Mouse (Mus musculus) ES-E14 (cell line): ENCODE results near the gene Odf3. TPM values are rescaled to one million over a fixed set of nuclear protein-coding genes. Genes with fewer than 3 reads are reported as not detected.

Source experiments
- DNase-seq: peaks from one replicate; pipeline ENCODE4 v3.0.0-alpha.2; 2013; ENCODE audit warnings: low read depth, low spot score
- H3K27ac ChIP-seq: 2 replicates; pipeline ENCODE4 v1.5.1; 2012; ENCODE audit warnings: low read depth, mild to moderate bottlenecking, low read length, moderate library complexity, mixed read lengths; ENCODE audit not compliant: poor library complexity, insufficient read depth, severe bottlenecking
- H3K36me3 ChIP-seq: 2 replicates; pipeline ENCODE4 v1.6.1; 2012; ENCODE audit warnings: mild to moderate bottlenecking, low read length, moderate library complexity, mixed read lengths; ENCODE audit not compliant: control insufficient read depth, poor library complexity, insufficient read depth, severe bottlenecking
- H3K4me1 ChIP-seq, 2 experiments: fragments of 150-350 bp in 1 of 2; sonication (generic) in 1 of 2; 2 replicates each; pipeline ENCODE4 v1.6.1; 2012; ENCODE audit warnings: low read length in 2 of 2, mild to moderate bottlenecking in 1 of 2, mixed read lengths in 1 of 2; ENCODE audit not compliant: control insufficient read depth in 2 of 2, insufficient read depth in 2 of 2, poor library complexity in 1 of 2
- H3K4me3 ChIP-seq, 2 experiments: fragments of 150-350 bp in 1 of 2; sonication (generic) in 1 of 2; 2 replicates each; pipeline ENCODE4 v1.5.1; 2012; ENCODE audit warnings: low read length in 2 of 2, low read depth in 1 of 2, mild to moderate bottlenecking in 1 of 2, mixed read lengths in 1 of 2; ENCODE audit not compliant: insufficient read depth in 1 of 2, poor library complexity in 1 of 2, severe bottlenecking in 1 of 2
- H3K9ac ChIP-seq: 2 replicates; pipeline ENCODE4 v1.6.1; 2012; ENCODE audit warnings: low read depth, mild to moderate bottlenecking, low read length, mixed read lengths; ENCODE audit not compliant: poor library complexity, insufficient read depth, severe bottlenecking
- H3K9me3 ChIP-seq: fragments of 150-350 bp; sonication (generic); 2 replicates; pipeline ENCODE4 v1.6.1; 2012; ENCODE audit warnings: low read depth, mild to moderate bottlenecking, low read length; ENCODE audit not compliant: control insufficient read depth, insufficient read depth
- CHD2 ChIP-seq: IDR thresholded peaks from 2 replicates; pipeline ENCODE4 v1.6.1; 2014; ENCODE audit warnings: mild to moderate bottlenecking, low read depth, low read length, inconsistent platforms
- HCFC1 ChIP-seq: IDR thresholded peaks from 2 replicates; pipeline ENCODE4 v1.6.1; 2012; ENCODE audit warnings: low read length, inconsistent platforms, borderline replicate concordance; ENCODE audit not compliant: insufficient read depth
- MAFK ChIP-seq: IDR thresholded peaks from 2 replicates; pipeline ENCODE4 v1.6.1; 2014; ENCODE audit warnings: mild to moderate bottlenecking, low read depth, low read length, inconsistent platforms; ENCODE audit not compliant: insufficient read depth
- ZC3H11A ChIP-seq: IDR thresholded peaks from 2 replicates; pipeline ENCODE4 v1.6.1; 2012; ENCODE audit warnings: low read depth, mild to moderate bottlenecking, inconsistent platforms, low read length, borderline replicate concordance
- ZNF384 ChIP-seq: IDR thresholded peaks from 2 replicates; pipeline ENCODE4 v1.6.1; 2012; ENCODE audit warnings: low read depth, low read length, inconsistent platforms
- in situ Hi-C, 2 experiments: fragments of 600-800 bp; cut with MboI; formaldehyde crosslinking; loops; one replicate each; pipeline ENCODE4 v1.15.1; 2025; ENCODE audit warnings: low sequenced_read_pairs in 2 of 2, inconsistent platforms in 1 of 2; ENCODE audit not compliant: unreplicated experiment in 2 of 2
- total RNA-seq: library from RNA; depleted of rRNA; stranded (reverse); fragments of 300-350 nt; gene quantifications from 2 replicates; pipeline ENCODE4 v1.2.3, GENCODE M21; 2012

The Odf3 gene
- total RNA-seq, 1 experiment = not detected

DNA sequence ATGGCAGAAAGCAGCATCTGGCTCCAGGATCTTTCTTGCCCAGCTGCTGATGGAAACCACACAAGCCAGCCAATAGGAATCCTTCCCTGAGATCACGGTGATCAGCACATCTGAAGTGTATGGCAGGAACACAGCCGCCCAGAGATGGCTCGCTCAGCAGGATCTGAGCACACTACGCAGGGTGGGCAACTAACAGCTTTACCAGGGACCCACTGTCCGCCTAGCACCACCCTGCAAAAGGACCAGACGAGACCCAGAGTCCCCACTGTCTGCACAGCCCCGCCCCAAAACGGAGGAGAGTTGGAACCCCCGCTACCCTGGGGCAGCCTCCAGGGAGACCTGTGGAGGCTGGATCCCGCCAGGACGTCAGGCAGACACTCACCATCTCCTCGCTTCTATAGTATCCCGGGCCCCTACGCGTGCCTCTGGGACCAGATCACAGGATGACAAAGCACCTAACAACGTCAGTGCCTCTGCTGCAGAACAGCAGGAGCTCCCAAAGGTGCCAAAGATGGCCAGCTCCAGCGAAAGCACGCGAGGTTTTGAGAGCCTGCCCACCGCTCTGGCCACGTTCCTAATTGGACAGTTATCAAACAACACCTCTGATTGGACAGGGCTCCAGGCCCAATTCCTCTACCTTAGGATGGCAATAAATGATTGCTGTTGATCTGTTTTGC is 25.8 kb upstream of the Odf3 start, which contains the start of gene Zfp941:
Zfp941 (minus strand) TSS at position 526 of the 677 bp plus-strand sequence.
- TF ChIP-seq HCFC1 (0 out of 2 replicates have a peak, but pooled peaks have one; percentile 37), CHD2 (peak; percentile 82), MAFK (no peak), ZC3H11A (no peak), ZNF384 (no peak)

DNA sequence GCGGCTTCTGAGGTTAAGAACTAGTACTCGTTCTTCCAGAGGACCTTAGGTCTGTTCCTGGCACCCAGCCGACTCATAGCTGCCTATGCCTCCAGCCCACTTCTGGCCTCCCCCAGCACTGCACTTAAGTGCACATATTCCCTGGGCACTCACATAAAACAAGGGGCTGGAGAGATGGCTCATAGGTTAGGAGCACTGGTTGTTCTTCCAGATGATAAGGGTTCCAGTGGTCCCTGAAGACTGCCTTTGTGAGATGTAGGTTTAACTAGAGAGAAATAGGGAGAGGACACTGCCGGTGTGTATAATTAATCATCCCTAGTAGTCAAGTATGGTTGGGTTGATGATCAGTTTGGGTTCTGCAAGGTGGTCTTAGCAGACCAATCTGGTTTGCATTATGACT is 24.9 kb upstream of the Odf3 start:
- no peak for DNase-seq
- no peak overlapping the region for H3K27ac ChIP-seq
- no peaks in the 10 kb centered on the region for H3K9me3 ChIP-seq
- H3K4me1 ChIP-seq = 0 out of 4 replicates have a peak, but pooled peaks cover 0 to 2% of the 10 kb centered on the region in 2 experiments
- peaks cover 4% of the 10 kb centered on the region for H3K36me3 ChIP-seq
- H3K9ac ChIP-seq = no peak overlapping the region
- TF ChIP-seq MAFK (no peak), ZNF384 (no peak), HCFC1 (no peak), CHD2 (no peak), ZC3H11A (no peak)
- in situ Hi-C loops = no loop called here
- no peak overlapping the region for H3K4me3 ChIP-seq

More for the DNA sequence above, 25.8 kb upstream of the Odf3 start, which contains the start of gene Zfp941:
- Histone ChIP-seq H3K9ac (peak within 1 kb of the TSS; percentile 86), H3K4me3 (peak within 1 kb of the TSS; percentile 88 to 91), H3K9me3 (no peaks in the 10 kb centered on the region), H3K4me1 (0 out of 4 replicates have a peak, but pooled peaks cover 0 to 2% of the 10 kb centered on the region in 2 experiments), H3K36me3 (peaks cover 4% of the 10 kb centered on the region), H3K27ac (peak within 1 kb of the TSS; percentile 11)
- peak; percentile 73 for DNase-seq
- in situ Hi-C loops = no loop called here

DNA sequence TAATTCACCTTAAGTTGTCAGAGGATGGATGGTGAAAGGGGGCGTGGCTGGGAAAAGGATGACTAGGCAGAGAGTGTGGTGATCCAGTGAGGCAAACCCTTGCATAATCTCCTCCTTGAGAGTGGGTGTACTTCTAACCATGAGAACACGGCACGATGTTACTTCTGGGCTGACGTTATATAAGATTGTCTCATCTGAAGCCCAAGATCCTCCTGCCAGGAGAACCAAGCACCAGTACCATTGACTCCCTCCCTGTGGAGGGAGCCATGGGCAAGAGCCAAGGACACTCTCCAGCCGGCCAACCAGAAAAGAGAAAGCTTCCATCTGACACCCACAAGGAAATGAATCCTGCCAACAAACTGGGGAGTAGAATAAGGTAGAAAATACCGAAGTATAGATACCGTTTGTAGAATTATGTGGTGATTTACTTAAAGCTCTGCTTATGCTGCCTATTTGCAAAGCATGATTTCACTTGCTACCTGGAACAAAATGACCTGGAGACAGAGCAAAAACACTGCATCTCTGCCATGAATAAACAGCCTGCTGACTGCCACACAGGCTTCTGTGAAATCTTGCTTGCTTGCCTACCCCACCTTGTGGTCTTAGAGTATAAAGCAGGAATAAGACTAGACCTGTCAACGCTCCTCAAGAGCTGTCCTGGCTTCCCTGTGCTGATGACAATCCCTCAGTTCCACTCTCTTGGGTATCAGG is 19.3 kb upstream of the Odf3 start:
- peaks cover 0 to 3% of the 10 kb centered on the region in 2 experiments; a peak in 1 of 4 replicates for H3K4me1 ChIP-seq
- H3K27ac ChIP-seq = no peak overlapping the region
- no peak overlapping the region for H3K4me3 ChIP-seq
- no peaks in the 10 kb centered on the region for H3K9me3 ChIP-seq
- in situ Hi-C loops = loop anchor here in 1 of 2 experiments (25.0 kb wide), 1 partner anchor 234 kb away; the partner anchor contains the start of gene B4galnt4
- no peak for DNase-seq
- no peaks in the 10 kb centered on the region for H3K36me3 ChIP-seq
- no peak overlapping the region for H3K9ac ChIP-seq
- TF ChIP-seq ZC3H11A (no peak), CHD2 (no peak), HCFC1 (no peak), MAFK (no peak), ZNF384 (no peak)

DNA sequence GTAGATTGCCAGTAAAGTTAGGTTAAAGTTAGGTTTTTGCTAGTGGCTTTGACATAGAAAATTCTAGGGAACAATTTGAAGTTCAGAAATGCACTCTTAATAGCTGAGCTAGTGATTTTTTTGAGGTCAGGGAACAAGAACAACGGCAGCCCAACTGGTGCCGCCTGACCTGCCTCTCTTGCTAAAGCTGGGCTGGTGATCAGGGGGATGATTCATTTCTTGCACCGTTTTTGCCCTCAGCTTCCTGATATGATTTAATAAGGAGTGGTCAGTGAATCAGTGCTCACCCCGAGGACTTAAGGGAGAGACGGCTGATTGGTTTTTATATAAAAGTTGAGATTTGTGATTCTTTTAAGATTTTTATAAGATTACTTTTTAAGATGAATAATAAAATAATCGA is 16.2 kb upstream of the Odf3 start:
- no peaks in the 10 kb centered on the region for H3K9me3 ChIP-seq
- no peaks in the 10 kb centered on the region for H3K36me3 ChIP-seq
- no peak overlapping the region for H3K4me3 ChIP-seq
- TF ChIP-seq MAFK (no peak), ZC3H11A (no peak)
- peaks cover 0 to 7% of the 10 kb centered on the region in 2 experiments; a peak in 1 of 4 replicates for H3K4me1 ChIP-seq
- no peak overlapping the region for H3K9ac ChIP-seq
- DNase-seq = no peak
- no peak overlapping the region for H3K27ac ChIP-seq
- in situ Hi-C loops = loop anchor here in 1 of 2 experiments (25.0 kb wide), 1 partner anchor 231 kb away; the partner anchor contains the start of gene B4galnt4
